Mouse (Mus musculus): Measurements from ENCODE around the gene Cuedc2. TPM values are rescaled to one million over a fixed set of nuclear protein-coding genes. Genes with fewer than 3 reads are reported as not detected.

The Cuedc2 gene
- 94.2 and 96.3 TPM in 2 replicates for polyA plus RNA-seq (2012; ENCODE audit: low replicate concordance)

GRCm38 (mm10) chr19:46338331-46338936 is at the start of gene Cuedc2:
TSS of gene Cuedc2 (minus strand) at chr19:46338702.

GRCm38 (mm10) chr19:46350168-46350932 is 11.8 kb upstream of the Cuedc2 start, which contains the start of gene 2310034G01Rik:
TSS of gene 2310034G01Rik (minus strand) at chr19:46350302.

GRCm38 (mm10) chr19:46328081-46329030 is 10.1 kb downstream of the Cuedc2 start, which contains the start of gene Fbxl15:
TSS of gene Fbxl15 (plus strand) at chr19:46328184.

GRCm38 (mm10) chr19:46326756-46327305 is 11.7 kb downstream of the Cuedc2 start, which contains the start of gene Psd:
TSS of gene Psd (minus strand) at chr19:46327156.

GRCm38 (mm10) chr19:46304216-46304841 is 34.2 kb downstream of the Cuedc2 start, which contains the start of gene Nfkb2:
TSS of gene Nfkb2 (plus strand) at chr19:46304320.

Other genes with a start within 250 kb of the Cuedc2 start
- not detected in 2 replicates for gene Elovl3, start 206.8 kb downstream of the Cuedc2 start, polyA plus RNA-seq (2012; ENCODE audit: low replicate concordance)
- not detected in 2 replicates for gene Pitx3, start 190.4 kb downstream of the Cuedc2 start, polyA plus RNA-seq (2012; ENCODE audit: low replicate concordance)
- gene Gbf1, start 186.2 kb downstream of the Cuedc2 start, polyA plus RNA-seq (2012; ENCODE audit: low replicate concordance) = 419 and 633 TPM in 2 replicates
- 225 and 361 TPM in 2 replicates for gene Nfkb2, start 34.4 kb downstream of the Cuedc2 start, polyA plus RNA-seq (2012; ENCODE audit: low replicate concordance)
- 1.7 and 2.5 TPM in 2 replicates for gene Psd, start 11.5 kb downstream of the Cuedc2 start, polyA plus RNA-seq (2012; ENCODE audit: low replicate concordance)
- gene Fbxl15, start 10.5 kb downstream of the Cuedc2 start, polyA plus RNA-seq (2012; ENCODE audit: low replicate concordance) = 17.6 and 24.2 TPM in 2 replicates
- 9.8 and 25.9 TPM in 2 replicates for gene Mfsd13a, start 2.4 kb upstream of the Cuedc2 start, polyA plus RNA-seq (2012; ENCODE audit: low replicate concordance)
- 0.34 and 0.75 TPM in 2 replicates for gene 2310034G01Rik, start 11.6 kb upstream of the Cuedc2 start, polyA plus RNA-seq (2012; ENCODE audit: low replicate concordance)
- 26.1 and 37.0 TPM in 2 replicates for gene Actr1a, start 57.0 kb upstream of the Cuedc2 start, polyA plus RNA-seq (2012; ENCODE audit: low replicate concordance)
- 38.7 and 49.4 TPM in 2 replicates for gene Sufu, start 58.2 kb upstream of the Cuedc2 start, polyA plus RNA-seq (2012; ENCODE audit: low replicate concordance)
- 113 and 173 TPM in 2 replicates for gene Trim8, start 163.0 kb upstream of the Cuedc2 start, polyA plus RNA-seq (2012; ENCODE audit: low replicate concordance)
- 6.1 and 13.0 TPM in 2 replicates for gene Arl3, start 234.5 kb upstream of the Cuedc2 start, polyA plus RNA-seq (2012; ENCODE audit: low replicate concordance)
- 0.89 and 2.4 TPM in 2 replicates for gene Sfxn2, start 234.7 kb upstream of the Cuedc2 start, polyA plus RNA-seq (2012; ENCODE audit: low replicate concordance)

Measured in hematopoietic multipotent progenitor cell, adult 10-12 weeks (in vitro differentiated cells).